Mouse (Mus musculus): ENCODE measurements at regions not wholly inside any gene's neighbourhood (a gene's known extent, or its start where the extent isn't known, plus 50 kb on each side); places are given as distances from the start of the nearest gene placed in this dataset.

DNA sequence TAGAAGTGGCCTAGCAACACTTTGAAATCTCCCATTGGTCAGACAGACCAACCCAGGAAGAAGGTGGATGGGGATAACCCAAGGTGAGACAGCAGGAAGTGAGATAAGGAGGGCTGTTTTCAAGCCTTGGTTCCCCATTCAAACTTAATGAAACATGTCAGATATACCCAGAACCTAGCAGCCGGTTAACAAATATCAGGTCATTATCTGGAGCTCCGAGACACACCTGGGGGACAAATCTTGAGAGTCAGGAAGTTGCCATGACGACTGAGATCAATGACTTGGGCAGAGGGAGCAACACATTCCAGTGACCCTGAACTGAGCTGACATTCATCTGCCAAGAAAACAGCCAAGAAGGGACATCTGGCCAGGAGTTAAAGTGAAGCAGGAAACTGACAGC, 225.1 kb upstream of the Btg1 start:
- no peaks in the 10 kb centered on the region for H3K27me3 ChIP-seq
- no peak overlapping the region for H3K4me3 ChIP-seq
- H3K4me1 ChIP-seq = no peaks in the 10 kb centered on the region
- no peaks in the 10 kb centered on the region for H3K36me3 ChIP-seq
- H3K9me3 ChIP-seq (replicated peaks) = no peaks in the 10 kb centered on the region
- WGBS = 50% methylated on average over 3 of the region's 3 CpGs
- no peak for ATAC-seq (ENCODE audit: low FRiP score)
- no peak overlapping the region for H3K27ac ChIP-seq
- H3K9ac ChIP-seq = no peak overlapping the region
- no peak overlapping the region for H3K4me2 ChIP-seq (replicated peaks)

- H3K4me2 ChIP-seq (replicated peaks) = no peak overlapping the region
- no peak overlapping the region for H3K9ac ChIP-seq
- no peaks in the 10 kb centered on the region for H3K9me3 ChIP-seq (replicated peaks)
- 0 out of 2 replicates have a peak, but pooled peaks cover 2% of the 10 kb centered on the region for H3K4me1 ChIP-seq
- no peak overlapping the region for H3K4me3 ChIP-seq
- no peak for ATAC-seq (ENCODE audit: low FRiP score)
- H3K27me3 ChIP-seq = no peaks in the 10 kb centered on the region
- no peak overlapping the region; the same call in 1 of the 2 replicates for H3K27ac ChIP-seq
- no peaks in the 10 kb centered on the region for H3K36me3 ChIP-seq
- WGBS = 76% methylated on average over 1 of the region's 1 CpGs
Measured at GRCm38 (mm10) chr10:96392836-96393235, 224.0 kb upstream of the Btg1 start.

- H3K4me2 ChIP-seq (replicated peaks) = no peak overlapping the region
- no peaks in the 10 kb centered on the region for H3K36me3 ChIP-seq
- no peak overlapping the region for H3K9ac ChIP-seq
- no peak for ATAC-seq (ENCODE audit: low FRiP score)
- 0 out of 2 replicates have a peak, but pooled peaks cover 4% of the 10 kb centered on the region for H3K4me1 ChIP-seq
- 96% methylated on average over 3 of the region's 3 CpGs for WGBS
- H3K4me3 ChIP-seq = no peak overlapping the region
- no peaks in the 10 kb centered on the region for H3K27me3 ChIP-seq
- H3K9me3 ChIP-seq (replicated peaks) = no peaks in the 10 kb centered on the region
- no peak overlapping the region for H3K27ac ChIP-seq
Measured at GRCm38 (mm10) chr10:96394210-96394609, 222.6 kb upstream of the Btg1 start.

DNA sequence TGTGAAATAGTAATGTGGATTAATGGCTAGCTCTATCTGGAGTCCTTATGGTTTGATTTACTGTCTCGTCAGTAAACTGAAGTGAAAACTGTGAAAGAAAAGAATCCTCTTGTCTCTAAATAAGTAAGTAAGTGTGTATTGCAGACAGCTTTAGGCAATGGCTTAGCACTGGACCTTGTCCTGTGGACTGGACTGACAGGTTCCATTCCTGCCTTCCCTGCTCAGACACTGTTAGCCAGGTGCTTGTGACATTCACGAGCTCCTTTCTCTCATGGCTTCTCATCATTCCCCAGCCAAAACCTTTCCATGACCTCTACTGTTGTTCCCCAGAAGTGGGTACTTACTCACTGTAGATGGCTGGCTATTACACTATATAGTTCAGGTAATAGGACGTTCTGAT, 221.8 kb upstream of the Btg1 start:
- Histone ChIP-seq H3K9ac (no peak overlapping the region), H3K36me3 (no peaks in the 10 kb centered on the region), H3K4me2 (replicated peaks) (no peak overlapping the region), H3K4me3 (no peak overlapping the region), H3K4me1 (peaks cover 10% of the 10 kb centered on the region; the same call in 1 of the 2 replicates), H3K27ac (no peak overlapping the region), H3K27me3 (no peaks in the 10 kb centered on the region), H3K9me3 (replicated peaks) (no peaks in the 10 kb centered on the region)
- 79% methylated on average over 3 of the region's 3 CpGs for WGBS
- ATAC-seq (ENCODE audit: low FRiP score) = no peak

- Histone ChIP-seq H3K4me1 (peaks cover 12% of the 10 kb centered on the region; the same call in 1 of the 2 replicates), H3K27ac (peak overlapping the region; percentile 44; the same call in 1 of the 2 replicates), H3K27me3 (no peaks in the 10 kb centered on the region), H3K9me3 (replicated peaks) (no peaks in the 10 kb centered on the region), H3K4me2 (replicated peaks) (no peak overlapping the region), H3K36me3 (no peaks in the 10 kb centered on the region), H3K9ac (no peak overlapping the region), H3K4me3 (no peak overlapping the region)
- ATAC-seq (ENCODE audit: low FRiP score) = no peak
- WGBS = 56% methylated on average over 13 of the region's 13 CpGs
Measured at GRCm38 (mm10) chr10:96397931-96398561, 218.8 kb upstream of the Btg1 start.

- Histone ChIP-seq H3K9me3 (replicated peaks) (no peaks in the 10 kb centered on the region), H3K36me3 (no peaks in the 10 kb centered on the region), H3K9ac (no peak overlapping the region), H3K27ac (peak overlapping the region; percentile 18; the same call in 1 of the 2 replicates), H3K4me3 (no peak overlapping the region), H3K4me1 (peaks cover 12% of the 10 kb centered on the region; the same call in 1 of the 2 replicates), H3K27me3 (no peaks in the 10 kb centered on the region), H3K4me2 (replicated peaks) (no peak overlapping the region)
- 81% methylated on average over 9 of the region's 9 CpGs for WGBS
- no peak for ATAC-seq (ENCODE audit: low FRiP score)
Measured at GRCm38 (mm10) chr10:96398562-96399288, 218.1 kb upstream of the Btg1 start.

GRCm38 (mm10) chr10:96399636-96400400, 217.0 kb upstream of the Btg1 start:
- Histone ChIP-seq H3K9ac (no peak overlapping the region), H3K27me3 (no peaks in the 10 kb centered on the region), H3K27ac (peak overlapping the region; percentile 18), H3K9me3 (replicated peaks) (no peaks in the 10 kb centered on the region), H3K4me3 (no peak overlapping the region), H3K4me1 (peaks cover 12% of the 10 kb centered on the region; the same call in 1 of the 2 replicates), H3K36me3 (no peaks in the 10 kb centered on the region), H3K4me2 (replicated peaks) (no peak overlapping the region)
- peak; percentile 73 for ATAC-seq (ENCODE audit: low FRiP score)
- 33% methylated on average over 8 of the region's 8 CpGs for WGBS

GRCm38 (mm10) chr10:96400793-96401192, 216.0 kb upstream of the Btg1 start:
- H3K27ac ChIP-seq = no peak overlapping the region
- ATAC-seq (ENCODE audit: low FRiP score) = no peak
- H3K4me3 ChIP-seq = no peak overlapping the region
- H3K9me3 ChIP-seq (replicated peaks) = no peaks in the 10 kb centered on the region
- WGBS = 89% methylated on average over 6 of the region's 6 CpGs
- H3K4me2 ChIP-seq (replicated peaks) = no peak overlapping the region
- H3K36me3 ChIP-seq = no peaks in the 10 kb centered on the region
- H3K9ac ChIP-seq = no peak overlapping the region
- no peaks in the 10 kb centered on the region for H3K27me3 ChIP-seq
- H3K4me1 ChIP-seq = peaks cover 12% of the 10 kb centered on the region; the same call in 1 of the 2 replicates

DNA sequence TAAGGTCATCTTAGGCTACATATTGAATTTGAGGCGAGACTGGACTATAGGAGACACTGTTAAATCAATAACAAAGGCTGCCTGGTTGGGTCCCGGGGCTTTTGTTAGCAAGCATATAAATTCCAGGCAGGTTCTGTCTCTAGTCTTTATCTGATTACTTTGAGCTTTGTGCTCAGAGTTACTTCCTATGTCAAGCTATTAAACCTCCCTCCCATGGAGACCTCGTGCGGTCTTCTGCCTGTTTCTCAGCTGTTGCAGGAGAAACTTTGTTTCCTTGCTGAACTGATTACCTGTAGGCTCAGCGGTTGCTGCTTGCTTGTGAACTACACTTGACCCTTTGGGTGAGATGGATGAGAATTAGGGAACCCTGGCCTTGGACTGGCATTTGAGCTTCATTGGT, 210.5 kb upstream of the Btg1 start:
- Histone ChIP-seq H3K36me3 (no peaks in the 10 kb centered on the region), H3K4me3 (no peak overlapping the region), H3K4me1 (no peaks in the 10 kb centered on the region), H3K9ac (no peak overlapping the region), H3K27ac (no peak overlapping the region), H3K4me2 (replicated peaks) (no peak overlapping the region), H3K27me3 (no peaks in the 10 kb centered on the region), H3K9me3 (replicated peaks) (no peaks in the 10 kb centered on the region)
- WGBS = 62% methylated on average over 5 of the region's 5 CpGs
- no peak for ATAC-seq (ENCODE audit: low FRiP score)

GRCm38 (mm10) chr10:96407846-96408245, 209.0 kb upstream of the Btg1 start:
- no peaks in the 10 kb centered on the region for H3K9me3 ChIP-seq (replicated peaks)
- no peaks in the 10 kb centered on the region for H3K27me3 ChIP-seq
- H3K4me2 ChIP-seq (replicated peaks) = no peak overlapping the region
- 83% methylated on average over 3 of the region's 3 CpGs for WGBS
- H3K9ac ChIP-seq = no peak overlapping the region
- no peak overlapping the region for H3K4me3 ChIP-seq
- H3K4me1 ChIP-seq = no peaks in the 10 kb centered on the region
- no peak for ATAC-seq (ENCODE audit: low FRiP score)
- H3K36me3 ChIP-seq = no peaks in the 10 kb centered on the region
- H3K27ac ChIP-seq = no peak overlapping the region

GRCm38 (mm10) chr10:96408250-96408649, 208.6 kb upstream of the Btg1 start:
- WGBS = 74% methylated on average over 2 of the region's 2 CpGs
- H3K27me3 ChIP-seq = no peaks in the 10 kb centered on the region
- H3K4me3 ChIP-seq = no peak overlapping the region
- no peak for ATAC-seq (ENCODE audit: low FRiP score)
- no peak overlapping the region for H3K27ac ChIP-seq
- no peaks in the 10 kb centered on the region for H3K36me3 ChIP-seq
- H3K4me2 ChIP-seq (replicated peaks) = no peak overlapping the region
- H3K9me3 ChIP-seq (replicated peaks) = no peaks in the 10 kb centered on the region
- no peaks in the 10 kb centered on the region for H3K4me1 ChIP-seq
- H3K9ac ChIP-seq = no peak overlapping the region

DNA sequence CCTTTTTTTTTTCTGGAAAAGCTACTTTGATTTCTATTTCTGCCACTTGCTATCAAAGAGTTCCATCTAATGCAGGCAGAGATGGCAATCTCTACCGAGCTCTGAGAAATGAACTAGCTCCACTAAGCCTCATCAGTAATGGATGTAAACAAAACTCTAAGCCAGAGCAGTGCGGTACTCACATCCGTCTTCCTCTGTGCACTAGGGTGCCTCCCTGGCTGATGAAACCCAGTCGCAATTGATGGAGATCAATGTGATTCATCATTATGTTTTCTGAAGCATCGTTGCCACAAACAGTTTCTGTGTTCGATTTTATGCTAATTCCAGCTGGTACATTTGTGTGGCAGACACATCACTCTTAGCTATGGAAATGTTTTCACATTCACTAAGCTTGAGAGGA, 206.8 kb upstream of the Btg1 start:
- ATAC-seq (ENCODE audit: low FRiP score) = no peak
- 73% methylated on average over 6 of the region's 6 CpGs for WGBS

More for the DNA sequence above, 206.8 kb upstream of the Btg1 start:
- Histone ChIP-seq H3K27me3 (no peaks in the 10 kb centered on the region), H3K4me2 (replicated peaks) (no peak overlapping the region), H3K9me3 (replicated peaks) (no peaks in the 10 kb centered on the region), H3K9ac (no peak overlapping the region), H3K4me1 (no peaks in the 10 kb centered on the region), H3K36me3 (no peaks in the 10 kb centered on the region), H3K27ac (no peak overlapping the region), H3K4me3 (no peak overlapping the region)

Measured in hindbrain, embryonic 12.5 days (tissue).